Mouse (Mus musculus): ENCODE results near the gene Serpinh1. TPM values are rescaled to one million over a fixed set of nuclear protein-coding genes. Genes with fewer than 3 reads are reported as not detected.
A peak's percentile ranks its signal among the peaks of the same experiment; 100 is the strongest.
"Not testable (repeated sequence)": the region's sequence is repeated elsewhere in the genome, so short reads cannot be mapped to it uniquely, and the experiment has no call there.

Gene Serpinh1
- total RNA-seq, 4 experiments from 2014 or later = 129 to 268 (median 205) TPM

GRCm38 (mm10) chr7:99374325-99374724 lies 21.3 kb upstream of the Serpinh1 start:
- DNase-seq (ENCODE audit: low spot score) = not testable (repeated sequence)

GRCm38 (mm10) chr7:99366716-99367115 lies 13.7 kb upstream of the Serpinh1 start:
- DNase-seq (ENCODE audit: low spot score) = no peak

- peak; percentile 82 for DNase-seq (ENCODE audit: low spot score)
Measured at GRCm38 (mm10) chr7:99365069-99365468, 12.0 kb upstream of the Serpinh1 start.

- no peak for DNase-seq (ENCODE audit: low spot score)
Measured at GRCm38 (mm10) chr7:99362137-99362536, 9.1 kb upstream of the Serpinh1 start.

GRCm38 (mm10) chr7:99360803-99361414 lies 7.9 kb upstream of the Serpinh1 start:
- DNase-seq (ENCODE audit: low spot score) = no peak

- peak; percentile 91 for DNase-seq (ENCODE audit: low spot score)
Measured at GRCm38 (mm10) chr7:99360021-99360802, 7.2 kb upstream of the Serpinh1 start.

- no peak for DNase-seq (ENCODE audit: low spot score)
Measured at GRCm38 (mm10) chr7:99358371-99358770, 5.3 kb upstream of the Serpinh1 start.

GRCm38 (mm10) chr7:99357201-99357600 lies 4.2 kb upstream of the Serpinh1 start:
- no peak for DNase-seq (ENCODE audit: low spot score)

- DNase-seq (ENCODE audit: low spot score) = peak; percentile 74
Measured at GRCm38 (mm10) chr7:99356244-99356930, 3.3 kb upstream of the Serpinh1 start.

GRCm38 (mm10) chr7:99355731-99356131 lies 2.7 kb upstream of the Serpinh1 start:
- peak; percentile 86 for DNase-seq (ENCODE audit: low spot score)

GRCm38 (mm10) chr7:99351802-99352517 lies 1.1 kb downstream of the Serpinh1 start:
- peak; percentile 56 for DNase-seq (ENCODE audit: low spot score)

- peak; percentile 33 for DNase-seq (ENCODE audit: low spot score)
Measured at GRCm38 (mm10) chr7:99351104-99351801, 1.8 kb downstream of the Serpinh1 start.

- no peak for DNase-seq (ENCODE audit: low spot score)
Measured at GRCm38 (mm10) chr7:99349782-99350720, 3.0 kb downstream of the Serpinh1 start.

- no peak for DNase-seq (ENCODE audit: low spot score)
Measured at GRCm38 (mm10) chr7:99348883-99349282, 4.2 kb downstream of the Serpinh1 start.

GRCm38 (mm10) chr7:99347268-99347667 lies 5.8 kb downstream of the Serpinh1 start:
- no peak for DNase-seq (ENCODE audit: low spot score)

GRCm38 (mm10) chr7:99343577-99343976 lies 9.5 kb downstream of the Serpinh1 start:
- DNase-seq (ENCODE audit: low spot score) = no peak

- DNase-seq (ENCODE audit: low spot score) = no peak
Measured at GRCm38 (mm10) chr7:99340736-99341135, 12.3 kb downstream of the Serpinh1 start.

- peak; percentile 88 for DNase-seq (ENCODE audit: low spot score)
Measured at GRCm38 (mm10) chr7:99332774-99333480, 20.1 kb downstream of the Serpinh1 start.

GRCm38 (mm10) chr7:99330012-99330411 lies 23.0 kb downstream of the Serpinh1 start:
- no peak for DNase-seq (ENCODE audit: low spot score)
